Mouse (Mus musculus) megakaryocyte, embryonic 14.5 days (primary cell): ENCODE data around the gene Lag3.

Experiments used
- FLI1 ChIP-seq: IDR thresholded peaks from 2 replicates; pipeline ENCODE4 v1.6.1; 2012; ENCODE audit warnings: low read length, inconsistent platforms, mixed read lengths
- GATA1 ChIP-seq: IDR thresholded peaks from 3 replicates; pipeline ENCODE4 v1.6.1; 2012; ENCODE audit warnings: mixed read lengths, low read length, inconsistent platforms, borderline replicate concordance

DNA sequence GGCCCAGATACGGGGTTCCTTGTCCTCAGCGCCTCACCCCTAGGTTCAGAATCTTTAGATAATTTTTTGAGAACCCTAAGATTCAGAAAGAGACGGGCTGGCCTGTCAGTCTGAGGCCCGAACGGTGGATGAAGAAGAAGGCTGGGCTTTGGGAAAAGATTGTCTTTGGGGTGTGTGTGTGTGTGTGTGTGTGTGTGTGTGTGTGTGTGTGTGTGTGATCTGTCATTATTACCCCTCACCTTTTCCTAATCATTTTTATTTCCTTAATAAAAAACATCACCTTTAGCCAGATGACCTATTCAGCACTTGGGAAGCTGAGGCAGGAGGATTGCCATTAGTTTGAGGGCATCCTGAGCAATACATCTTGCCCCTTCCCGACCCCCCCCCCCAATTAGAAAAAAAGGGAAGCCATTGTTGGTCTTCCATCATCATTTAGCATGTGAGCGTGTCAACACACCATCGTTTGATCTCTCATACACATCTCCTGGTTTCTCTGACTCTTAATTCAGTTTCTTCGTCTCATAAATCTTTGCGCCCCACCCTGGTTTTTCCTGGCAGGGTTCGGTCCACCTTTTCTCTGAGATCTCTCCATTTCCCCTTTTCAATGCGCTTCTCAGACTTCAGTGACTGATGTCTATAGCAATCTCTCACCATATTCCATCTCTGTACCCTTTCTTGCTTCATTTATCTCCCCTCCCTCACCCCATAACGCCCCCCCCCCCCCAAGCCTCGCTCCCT is 7.6 kb upstream of the Lag3 start:
- TF ChIP-seq GATA1 (no peak), FLI1 (no peak)
